Mouse (Mus musculus): ENCODE measurements around the gene Taf9.

GRCm38 (mm10) chr13:100616181-100617087 lies 34.9 kb upstream of the Taf9 start, which contains the start of gene Marveld2:
- TF ChIP-seq POLR2A (IDR thresholded peaks at IDR 0.05; ENCODE audit: control insufficient read depth, extremely low read depth, insufficient read depth, low read length, poor library complexity) (no peak), CTCF (IDR thresholded peaks at IDR 0.05; ENCODE audit: borderline replicate concordance, control insufficient read depth, extremely low read depth, insufficient read depth, low read length, poor library complexity) (no peak)
